Mouse (Mus musculus): ENCODE data around the gene Peak1. TPM values are rescaled to one million over a fixed set of nuclear protein-coding genes. Genes with fewer than 3 reads are reported as not detected.
A peak's percentile ranks its signal among the peaks of the same experiment; 100 is the strongest.

The Peak1 gene
- total RNA-seq (2015; ENCODE audit: low replicate concordance) = 1.3 and 3.8 TPM in 2 replicates
- 1.4 and 2.2 TPM in 2 replicates for total RNA-seq (2017; ENCODE audit: low replicate concordance)

GRCm38 (mm10) chr9:56417948-56418737 is at the start of gene Peak1, which contains the start of gene Hmg20a:
TSS of gene Peak1 (minus strand) at chr9:56418067.
TSS of gene Hmg20a (plus strand) at chr9:56418609.
- ATAC-seq (replicated peaks; ENCODE audit: low FRiP score, poor library complexity, severe bottlenecking) = peak; percentile 95

DNA sequence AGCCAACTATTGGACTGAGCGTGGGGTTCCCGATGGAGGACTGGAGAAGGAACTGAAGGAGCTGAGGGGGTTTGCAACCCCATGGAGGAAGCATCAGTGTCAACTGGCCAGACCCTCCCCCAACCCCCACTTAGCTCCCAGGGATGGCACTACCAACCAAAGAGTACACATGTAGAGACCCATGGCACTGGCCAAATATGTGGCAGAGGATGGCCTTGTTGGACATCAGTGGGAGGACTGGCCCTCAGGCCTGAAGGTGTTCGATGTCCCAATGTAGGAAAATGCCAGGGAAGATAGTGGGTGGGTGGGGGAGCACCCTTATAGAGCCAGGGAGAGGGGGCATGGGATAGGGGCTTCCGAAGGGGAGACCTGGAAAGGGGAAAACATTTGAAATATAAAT is 48.4 kb upstream of the Peak1 start:
- no peak for ATAC-seq (replicated peaks; ENCODE audit: low FRiP score, poor library complexity, severe bottlenecking)

DNA sequence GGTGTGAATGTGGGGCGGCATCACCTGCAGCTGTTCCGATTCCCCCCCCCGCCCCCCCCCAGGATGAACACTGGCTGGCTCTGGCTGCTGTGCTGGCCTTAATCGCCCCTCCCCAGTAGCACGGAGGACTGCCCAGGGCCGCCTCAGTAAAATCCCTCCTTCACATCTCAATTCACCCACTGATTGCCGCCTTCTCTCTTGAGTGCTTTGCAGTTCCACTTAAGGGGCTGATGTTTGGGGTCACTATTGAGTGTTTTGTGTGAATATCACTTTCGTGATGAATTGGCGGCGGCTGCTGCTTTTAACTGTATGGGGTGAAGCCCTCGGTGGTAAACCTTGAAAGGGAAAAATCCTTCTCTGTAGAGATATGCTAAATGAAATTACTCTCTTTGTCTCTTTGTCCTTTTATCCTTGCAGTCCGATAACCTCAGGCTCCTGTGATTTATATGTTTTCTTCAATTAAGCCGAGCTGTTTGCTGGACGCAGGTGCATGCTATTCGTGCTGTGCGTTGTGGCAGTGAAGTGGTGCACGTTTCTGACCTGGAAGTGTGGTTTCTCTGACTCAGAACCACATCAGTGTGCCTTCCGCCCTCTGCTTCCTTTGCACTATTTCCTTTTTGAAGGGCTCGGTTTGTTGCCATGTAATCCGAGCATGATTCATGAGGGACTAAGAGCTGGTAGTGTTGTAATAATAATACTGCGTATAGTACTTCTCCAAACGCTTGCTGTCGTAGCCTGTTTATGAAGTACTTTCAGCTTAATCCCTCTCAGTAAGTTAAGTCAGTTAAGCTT is 47.2 kb upstream of the Peak1 start:
- ATAC-seq (replicated peaks; ENCODE audit: low FRiP score, poor library complexity, severe bottlenecking) = no peak

DNA sequence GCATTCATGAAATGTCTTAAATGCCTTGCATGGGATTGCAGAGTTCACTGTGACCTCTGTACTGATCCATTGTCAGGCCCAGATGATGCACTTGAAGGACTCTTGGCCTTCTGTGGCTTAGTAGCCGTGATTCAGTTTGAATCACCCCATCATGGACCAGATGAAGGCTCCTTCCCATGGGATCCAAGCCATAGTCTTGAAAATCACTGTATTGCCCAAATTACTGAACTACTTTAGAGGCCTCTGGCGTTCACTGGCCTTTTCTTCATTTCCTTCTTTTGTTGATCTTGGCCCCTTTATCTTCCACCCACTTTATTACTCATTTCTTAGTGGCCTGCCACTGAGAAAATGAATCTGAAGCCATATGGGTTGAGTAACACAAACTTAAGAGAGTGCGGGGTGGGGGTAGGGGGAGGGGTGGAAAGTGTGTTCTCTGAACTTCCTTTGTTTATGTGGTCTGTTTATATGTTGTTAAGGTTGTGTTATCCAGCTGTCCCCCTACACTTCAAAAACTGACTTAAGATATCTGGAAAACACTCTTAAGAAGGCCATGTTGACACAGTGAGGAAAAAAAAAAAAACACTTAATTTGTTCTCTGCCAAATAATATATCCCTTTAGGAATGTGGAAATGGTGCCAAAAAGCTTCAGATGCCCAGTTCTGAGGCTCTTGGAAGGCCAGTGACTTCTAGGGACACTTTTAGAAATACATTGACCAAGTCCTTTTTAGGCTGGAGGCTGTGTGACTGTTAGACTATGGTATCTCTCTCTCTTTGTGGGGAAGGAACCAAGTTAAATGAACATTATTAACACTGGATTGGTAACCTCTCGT is 46.0 kb upstream of the Peak1 start:
- ATAC-seq (replicated peaks; ENCODE audit: low FRiP score, poor library complexity, severe bottlenecking) = no peak

- no peak for ATAC-seq (replicated peaks; ENCODE audit: low FRiP score, poor library complexity, severe bottlenecking)
These were observed 45.2 kb upstream of the Peak1 start for GRCm38 (mm10) chr9:56463046-56463445.

- no peak for ATAC-seq (replicated peaks; ENCODE audit: low FRiP score, poor library complexity, severe bottlenecking)
These were observed 44.7 kb upstream of the Peak1 start for GRCm38 (mm10) chr9:56462606-56463005.

- no peak for ATAC-seq (replicated peaks; ENCODE audit: low FRiP score, poor library complexity, severe bottlenecking)
These were observed 43.1 kb upstream of the Peak1 start for GRCm38 (mm10) chr9:56460987-56461386.

GRCm38 (mm10) chr9:56456426-56456825 is 38.6 kb upstream of the Peak1 start:
- no peak for ATAC-seq (replicated peaks; ENCODE audit: low FRiP score, poor library complexity, severe bottlenecking)

- no peak for ATAC-seq (replicated peaks; ENCODE audit: low FRiP score, poor library complexity, severe bottlenecking)
These were observed 35.4 kb upstream of the Peak1 start for GRCm38 (mm10) chr9:56453038-56453815.

DNA sequence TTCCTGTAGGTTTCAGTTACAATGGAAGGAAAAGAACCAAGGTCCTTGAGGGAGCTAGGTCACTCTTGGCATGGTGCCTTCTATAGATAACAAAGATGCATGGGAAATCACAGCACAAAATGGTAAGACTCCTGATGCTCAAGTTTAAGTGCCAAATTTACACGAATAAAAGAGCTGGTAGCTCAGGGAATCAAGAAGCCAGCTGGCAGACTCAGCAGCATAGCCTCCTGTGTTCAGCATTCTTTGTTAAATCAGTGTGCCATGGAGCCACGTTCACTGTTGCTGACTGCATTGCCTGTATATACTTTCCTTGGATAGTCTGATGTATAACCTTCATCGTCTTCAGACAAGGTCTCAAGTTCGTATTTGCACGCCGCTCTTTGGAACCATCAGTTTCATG is 33.7 kb upstream of the Peak1 start:
- no peak for ATAC-seq (replicated peaks; ENCODE audit: low FRiP score, poor library complexity, severe bottlenecking)

DNA sequence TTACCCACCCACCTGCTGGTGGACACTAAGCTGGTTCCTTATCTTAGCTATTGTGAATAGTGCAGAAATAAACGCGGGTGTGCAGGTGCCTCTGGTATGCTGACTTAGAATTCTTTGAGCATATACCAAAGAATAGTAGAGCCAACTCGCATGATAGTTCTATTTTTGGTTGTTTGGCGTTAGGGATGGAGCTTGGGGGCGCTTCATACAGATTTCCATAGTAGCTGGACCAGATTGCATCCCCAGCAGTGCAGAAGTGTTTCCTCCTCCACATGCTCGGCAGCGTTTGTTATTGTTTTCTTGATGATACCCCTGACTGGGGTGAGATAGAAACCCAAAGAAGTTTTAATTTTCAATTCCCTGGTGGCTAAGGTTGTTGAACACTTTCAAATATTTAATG is 21.8 kb upstream of the Peak1 start:
- ATAC-seq (replicated peaks; ENCODE audit: low FRiP score, poor library complexity, severe bottlenecking) = no peak

DNA sequence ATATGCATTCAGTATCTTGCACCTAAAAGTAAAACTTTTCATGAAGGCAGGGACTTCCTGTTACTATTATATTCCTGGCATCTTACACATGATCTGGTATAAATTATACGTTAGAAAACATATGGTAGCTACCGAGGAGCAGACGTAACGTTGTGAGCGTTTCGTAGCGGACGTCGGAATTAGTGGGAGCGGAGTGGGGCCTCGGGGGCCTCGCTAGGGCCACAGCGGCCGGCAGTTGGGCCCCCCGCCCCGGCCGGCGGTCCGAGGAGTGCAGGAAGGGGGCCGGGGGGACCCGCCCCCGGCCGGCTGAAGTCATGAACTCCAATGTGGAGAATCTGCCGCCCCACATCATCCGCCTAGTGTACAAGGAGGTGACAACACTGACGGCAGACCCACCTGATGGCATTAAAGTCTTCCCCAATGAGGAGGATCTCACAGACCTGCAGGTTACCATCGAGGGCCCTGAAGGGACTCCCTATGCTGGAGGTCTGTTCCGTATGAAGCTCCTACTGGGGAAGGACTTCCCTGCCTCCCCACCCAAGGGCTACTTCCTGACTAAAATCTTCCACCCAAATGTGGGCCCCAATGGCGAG is 19.5 kb upstream of the Peak1 start:
- ATAC-seq (replicated peaks; ENCODE audit: low FRiP score, poor library complexity, severe bottlenecking) = peak; percentile 74

DNA sequence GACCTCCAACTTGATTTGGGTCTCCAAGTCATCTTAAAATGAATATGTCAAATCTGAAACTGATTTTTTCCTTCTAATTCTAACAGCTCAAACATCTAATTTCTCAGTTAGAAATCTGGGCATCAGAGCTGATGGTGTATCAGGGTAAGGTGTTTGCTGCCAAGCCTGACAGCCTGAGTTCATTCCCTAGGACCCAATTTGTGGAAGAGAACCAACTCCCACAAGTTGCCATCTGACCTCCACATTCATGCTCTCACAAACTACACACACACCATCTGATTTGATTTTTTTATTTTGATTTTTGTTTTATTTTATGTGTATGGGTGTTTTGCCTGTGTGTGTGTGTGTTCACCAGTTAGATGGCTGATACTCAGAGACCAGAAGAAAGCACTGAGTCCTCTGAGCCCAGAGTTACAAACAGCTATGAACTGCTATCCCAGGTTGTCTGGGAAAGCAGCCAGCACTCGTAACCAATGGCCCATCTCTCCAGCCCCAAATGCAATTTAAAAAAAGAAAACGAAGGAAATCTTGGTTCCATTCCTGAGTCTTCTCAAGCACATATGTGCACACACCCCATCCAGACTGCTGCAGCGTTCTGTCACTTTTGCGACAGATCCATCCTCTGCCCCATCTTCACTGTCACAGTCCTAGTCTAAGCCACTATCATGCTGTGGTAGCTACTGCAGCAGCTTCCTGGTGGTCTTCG is 18.1 kb upstream of the Peak1 start:
- no peak for ATAC-seq (replicated peaks; ENCODE audit: low FRiP score, poor library complexity, severe bottlenecking)

DNA sequence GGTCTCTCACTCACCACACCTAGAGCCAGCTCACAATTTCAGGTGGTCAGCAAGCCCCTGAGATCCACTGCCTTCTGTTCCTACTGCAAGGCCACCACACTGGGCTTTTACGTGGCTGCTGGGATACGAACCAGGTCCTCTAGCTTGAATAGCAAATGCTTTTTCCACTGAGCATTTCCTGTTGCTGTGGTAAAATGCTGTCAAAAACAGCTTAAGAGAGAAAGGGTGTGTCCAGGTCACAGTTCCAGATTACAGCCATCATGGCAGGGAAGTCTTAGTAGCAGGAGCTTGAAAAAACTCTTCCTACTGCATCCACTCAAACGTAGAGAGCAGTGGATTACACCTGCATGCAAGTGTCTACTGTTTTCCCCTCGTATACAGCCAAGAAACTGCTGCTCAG is 7.0 kb upstream of the Peak1 start:
- no peak for ATAC-seq (replicated peaks; ENCODE audit: low FRiP score, poor library complexity, severe bottlenecking)

DNA sequence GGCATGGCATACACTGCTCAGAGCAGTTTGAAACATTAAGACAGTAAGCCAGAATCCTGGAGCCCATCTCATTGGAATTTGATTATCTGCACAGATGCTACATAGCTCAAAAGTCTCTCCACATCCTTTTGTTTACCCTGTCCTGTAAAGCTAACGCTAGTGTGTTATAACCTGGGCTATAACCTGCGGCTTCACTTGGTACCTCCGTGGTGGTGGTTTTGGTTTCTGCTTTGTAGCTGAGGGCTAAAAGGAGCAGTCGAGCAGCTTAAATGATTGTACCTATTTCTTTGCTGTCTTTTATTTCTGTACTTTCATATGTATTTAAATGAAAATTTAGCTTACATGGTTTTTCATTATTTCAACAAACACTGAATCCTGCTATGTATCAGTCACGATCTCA is 4.1 kb upstream of the Peak1 start:
- no peak for ATAC-seq (replicated peaks; ENCODE audit: low FRiP score, poor library complexity, severe bottlenecking)

DNA sequence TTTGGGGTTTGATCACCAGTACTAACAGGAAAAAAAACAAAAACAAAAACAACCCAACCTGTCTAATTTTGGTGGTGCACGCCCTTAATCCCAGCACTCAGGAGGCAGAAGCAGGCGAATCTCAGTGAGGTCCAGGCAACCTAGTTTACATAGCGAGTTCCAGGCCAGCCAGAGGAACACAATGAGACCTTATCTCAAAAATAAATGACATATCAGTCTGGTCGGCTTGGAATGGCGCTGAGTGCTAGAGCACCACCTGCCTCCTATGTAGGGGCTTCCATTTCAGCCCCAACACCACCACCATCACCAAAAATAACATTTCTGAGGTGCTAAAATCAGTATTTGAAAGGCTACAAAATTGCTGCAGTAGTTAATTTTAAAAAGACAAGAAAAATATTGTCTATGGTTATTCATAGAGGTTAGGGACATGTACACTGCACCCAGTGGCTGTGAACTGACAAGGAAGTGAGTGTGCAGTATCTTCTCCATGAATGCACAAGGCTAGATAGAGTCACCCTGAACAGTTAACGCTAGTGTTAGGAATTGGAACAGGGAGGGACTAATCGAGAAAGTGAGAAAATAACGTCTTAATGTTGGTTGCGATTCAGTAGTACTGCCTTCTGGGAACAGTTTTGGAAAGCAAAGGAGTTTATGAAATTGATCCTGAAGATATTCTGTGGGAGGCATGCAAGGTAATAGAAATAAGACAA is 3.2 kb upstream of the Peak1 start:
- ATAC-seq (replicated peaks; ENCODE audit: low FRiP score, poor library complexity, severe bottlenecking) = no peak

DNA sequence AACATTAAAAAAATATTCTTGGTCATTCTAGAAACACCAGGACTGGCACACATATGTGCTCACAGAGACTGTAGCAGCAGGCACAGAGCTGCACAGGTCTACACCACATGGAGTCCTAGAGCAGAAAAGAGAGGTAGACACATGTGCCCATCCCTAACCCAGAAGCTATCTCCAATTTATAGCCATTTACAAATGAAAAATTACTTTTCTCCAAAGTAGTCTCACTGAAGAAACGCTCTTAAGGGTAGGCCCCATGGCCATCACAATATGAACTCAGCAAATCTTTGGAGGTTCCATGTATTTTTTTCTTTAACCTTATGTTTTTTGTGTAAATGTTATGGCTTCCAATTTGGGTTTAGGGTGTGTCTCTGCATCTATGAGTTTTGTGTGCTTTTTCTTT is 2.4 kb upstream of the Peak1 start:
- no peak for ATAC-seq (replicated peaks; ENCODE audit: low FRiP score, poor library complexity, severe bottlenecking)

- peak; percentile 50 for ATAC-seq (replicated peaks; ENCODE audit: low FRiP score, poor library complexity, severe bottlenecking)
These were observed 922 bp upstream of the Peak1 start for GRCm38 (mm10) chr9:56418738-56419239.
